Mouse (Mus musculus): ENCODE results near the gene Ctns. TPM values are rescaled to one million over a fixed set of nuclear protein-coding genes. Genes with fewer than 3 reads are reported as not detected.

Ctns gene
- 4.8 and 5.2 TPM in 2 replicates for total RNA-seq (2012; rRNA removed)
- total RNA-seq (2014; rRNA removed) = 5.8 and 5.9 TPM in 2 replicates
- 4.5 and 5.2 TPM in 2 replicates for polyA plus RNA-seq (2012; ENCODE audit: insufficient read length, low read depth)

DNA sequence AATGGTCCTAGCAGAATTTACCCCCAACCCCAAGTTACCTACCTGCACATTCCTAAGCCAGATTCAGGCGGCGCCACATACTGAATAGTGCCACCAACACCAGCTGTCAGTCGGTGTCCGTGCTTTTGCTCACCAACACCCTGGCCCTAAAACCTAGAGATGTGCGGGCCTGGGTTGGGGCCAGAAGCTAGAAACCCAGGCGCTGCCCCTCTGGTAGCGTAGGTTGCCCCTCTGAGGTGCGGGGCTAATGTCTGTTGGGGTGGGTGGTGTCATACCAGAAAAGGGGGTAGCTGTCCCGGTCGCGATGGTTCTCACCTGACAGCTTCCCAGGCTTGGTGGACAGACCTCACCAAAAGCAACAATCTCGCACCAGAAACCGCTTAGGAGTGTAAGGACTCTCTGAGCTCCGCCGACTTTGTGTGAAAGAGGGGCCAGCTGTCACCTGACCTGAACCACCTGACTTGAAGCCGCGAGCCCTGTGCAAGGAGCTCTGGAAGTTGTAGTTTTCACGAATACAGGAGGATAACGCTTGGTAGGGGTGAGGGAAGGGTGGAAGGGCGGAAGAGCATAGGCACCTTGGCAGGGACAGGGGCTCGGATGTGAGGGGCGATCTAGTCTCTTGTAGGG, at the start of gene Ctns:
Gene Ctns, minus strand, starts transcription at position 440 of the 627 bp plus-strand sequence.
- Histone ChIP-seq H3K4me1 (ENCODE audit: control insufficient read depth in 1 of 2, insufficient read depth in 2 of 2) (peaks cover 6 to 25% of the 10 kb centered on the region in 2 experiments; a peak in 3 of 4 replicates), H3K4me2 (ENCODE audit: insufficient read depth, low read depth, poor library complexity, severe bottlenecking) (peak within 1 kb of the TSS; percentile 90), H3K4me3 (replicated peaks in 1 of 3; ENCODE audit: low read depth in 2 of 3, low read length in 2 of 3, poor library complexity in 1 of 3) (peak within 1 kb of the TSS; percentile 70 to 91 (median 79)), H3K9ac (ENCODE audit: insufficient read depth, low read depth) (peak within 1 kb of the TSS; percentile 76), H3K79me2 (replicated peaks; ENCODE audit: control insufficient read depth, extremely low read depth, insufficient read depth, poor library complexity, severe bottlenecking) (no peaks in the 10 kb centered on the region), H3K36me3 (replicated peaks in 1 of 2; ENCODE audit: control insufficient read depth in 1 of 2, insufficient read depth in 1 of 2, low read length in 1 of 2) (peaks cover 0 to 7% of the 10 kb centered on the region in 2 experiments), H3K9me3 (replicated peaks; ENCODE audit: low read length) (no peaks in the 10 kb centered on the region), H3K27ac (ENCODE audit: insufficient read depth, low read depth) (no peak within 1 kb of the TSS), H3K27me3 (replicated peaks) (peaks cover 2% of the 10 kb centered on the region)
- in situ Hi-C loops (cut with MboI; ENCODE audit: low pct_ligation_motif_present, low pct_unique_long_range_greater_than_20kb, low sequenced_read_pairs) (no loop called here), dilution Hi-C loops (cut with MboI; ENCODE audit: extremely low pct_ligation_motif_present, extremely low pct_unique_long_range_greater_than_20kb, low sequenced_read_pairs) (no loop called here)
- TF ChIP-seq ETS1 (conservative IDR thresholded peaks at IDR 0.05; ENCODE audit: low read depth, low read length) = no peak
- TF ChIP-seq ZNF384 (IDR thresholded peaks at IDR 0.05; ENCODE audit: low read depth, low read length) = no peak
- no peak; the same call in 1 of the 2 replicates for TF ChIP-seq CHD2 (IDR thresholded peaks at IDR 0.05; ENCODE audit: low read length)
- TF ChIP-seq ELF1 (IDR thresholded peaks at IDR 0.05; ENCODE audit: low read depth, low read length) = no peak
- TF ChIP-seq UBTF (IDR thresholded peaks at IDR 0.05; ENCODE audit: low read depth, low read length) = no peak
- TF ChIP-seq SIN3A (IDR thresholded peaks at IDR 0.05; ENCODE audit: low read length) = peak; percentile 87
- no peak for TF ChIP-seq POLR2AphosphoS2 (IDR thresholded peaks at IDR 0.05; ENCODE audit: low read depth, low read length)
- no peak for TF ChIP-seq TBP (conservative IDR thresholded peaks at IDR 0.05; ENCODE audit: low read depth, low read length)
- TF ChIP-seq MEF2A (IDR thresholded peaks at IDR 0.05; ENCODE audit: borderline replicate concordance, low read depth, low read length) = no peak
- no peak for TF ChIP-seq JUND (conservative IDR thresholded peaks at IDR 0.05; ENCODE audit: low read depth, low read length)
- 0 out of 2 replicates have a peak, but pooled peaks have one; percentile 10 for TF ChIP-seq MAZ (IDR thresholded peaks at IDR 0.05; ENCODE audit: low read depth, low read length)
- TF ChIP-seq GABPA (IDR thresholded peaks at IDR 0.05; ENCODE audit: insufficient replicate concordance, low read depth, low read length) = no peak
- TF ChIP-seq MAFK (IDR thresholded peaks at IDR 0.05; ENCODE audit: insufficient replicate concordance, low read length) = no peak
- peak; percentile 54 for TF ChIP-seq BHLHE40 (IDR thresholded peaks at IDR 0.05; ENCODE audit: low read depth, low read length)
- no peak for TF ChIP-seq JUN (IDR thresholded peaks at IDR 0.05; ENCODE audit: insufficient read depth, low read depth, low read length)
- peak; percentile 35; the same call in 1 of the 2 replicates for TF ChIP-seq NELFE (IDR thresholded peaks at IDR 0.05; ENCODE audit: low read depth, low read length)
- TF ChIP-seq ZKSCAN1 (IDR thresholded peaks at IDR 0.05; ENCODE audit: borderline replicate concordance, low read depth, low read length) = no peak
- TF ChIP-seq RAD21 (IDR thresholded peaks at IDR 0.05; ENCODE audit: low read depth, low read length) = no peak
- TF ChIP-seq POLR2A (IDR thresholded peaks at IDR 0.05; ENCODE audit: low read depth, low read length) = no peak
- TF ChIP-seq PAX5 (IDR thresholded peaks at IDR 0.05; ENCODE audit: low read length) = no peak
- no peak for TF ChIP-seq EP300 (IDR thresholded peaks at IDR 0.05; ENCODE audit: low read length)
- no peak for TF ChIP-seq MAX (IDR thresholded peaks at IDR 0.05; ENCODE audit: low read length)
- no peak for TF ChIP-seq ZMIZ1 (IDR thresholded peaks at IDR 0.05; ENCODE audit: low read depth, low read length)
- no peak for TF ChIP-seq CTCF (conservative IDR thresholded peaks at IDR 0.05 in 1 of 2, IDR thresholded peaks at IDR 0.05 in 1 of 2; ENCODE audit: low read depth in 2 of 2, low read length in 2 of 2)
- no peak for TF ChIP-seq ZC3H11A (IDR thresholded peaks at IDR 0.05; ENCODE audit: low read depth, low read length)
- TF ChIP-seq RCOR1 (conservative IDR thresholded peaks at IDR 0.05; ENCODE audit: low read depth, low read length) = no peak
- peak; percentile 92 for TF ChIP-seq USF1 (IDR thresholded peaks at IDR 0.05; ENCODE audit: low read depth, low read length)
- TF ChIP-seq MYC (IDR thresholded peaks at IDR 0.05; ENCODE audit: low read depth, low read length) = no peak
- peak; percentile 91 for TF ChIP-seq USF2 (conservative IDR thresholded peaks at IDR 0.05; ENCODE audit: low read depth, low read length)
- TF ChIP-seq IRF4 (IDR thresholded peaks at IDR 0.05; ENCODE audit: low read depth, low read length) = no peak
- TF ChIP-seq MXI1 (IDR thresholded peaks at IDR 0.05; ENCODE audit: low read depth, low read length) = no peak; the same call in 1 of the 2 replicates
- peak; percentile 92 for TF ChIP-seq HCFC1 (IDR thresholded peaks at IDR 0.05; ENCODE audit: low read depth, low read length)
- no peak for TF ChIP-seq TCF12 (IDR thresholded peaks at IDR 0.05; ENCODE audit: low read depth, low read length)
- peak; percentile 70; the same call in 1 of the 2 replicates for TF ChIP-seq KAT2A (IDR thresholded peaks at IDR 0.05; ENCODE audit: insufficient replicate concordance, low read length)
- no peak for TF ChIP-seq SMC3 (IDR thresholded peaks at IDR 0.05; ENCODE audit: low read depth, low read length)
- TF ChIP-seq E2F4 (IDR thresholded peaks at IDR 0.05; ENCODE audit: insufficient replicate concordance, low read depth, low read length) = no peak
- peak; percentile 12; the same call in 1 of the 2 replicates for TF ChIP-seq NRF1 (IDR thresholded peaks at IDR 0.05; ENCODE audit: low read depth, low read length)
- TF ChIP-seq CHD1 (IDR thresholded peaks at IDR 0.05; ENCODE audit: low read depth, low read length) = no peak
- DNase-seq (ENCODE audit: extremely low read depth) = peak; percentile 83

Measured in CH12.LX (cell line).